Mouse (Mus musculus): ENCODE measurements around the gene Kif26b. TPM values are rescaled to one million over a fixed set of nuclear protein-coding genes. Genes with fewer than 3 reads are reported as not detected.

Kif26b gene
- polyA plus RNA-seq, 1 experiment from 2014 or later = 13.5 TPM

- H3K27me3 ChIP-seq (ENCODE audit: insufficient read depth, poor library complexity, severe bottlenecking) = no peaks in the 10 kb centered on the region
- H3K9me3 ChIP-seq = no peaks in the 10 kb centered on the region
- peaks cover 11% of the 10 kb centered on the region; the same call in 1 of the 2 replicates for H3K36me3 ChIP-seq
- DNase-seq (ENCODE audit: low spot score) = no peak
- H3K4me1 ChIP-seq = peaks cover 30% of the 10 kb centered on the region
- H3K27ac ChIP-seq = no peak overlapping the region
- WGBS = 74% methylated on average over 6 of the region's 6 CpGs
- no peak overlapping the region for H3K4me3 ChIP-seq
Measured at GRCm38 (mm10) chr1:178626961-178627381, 98.0 kb downstream of the Kif26b start.

DNA sequence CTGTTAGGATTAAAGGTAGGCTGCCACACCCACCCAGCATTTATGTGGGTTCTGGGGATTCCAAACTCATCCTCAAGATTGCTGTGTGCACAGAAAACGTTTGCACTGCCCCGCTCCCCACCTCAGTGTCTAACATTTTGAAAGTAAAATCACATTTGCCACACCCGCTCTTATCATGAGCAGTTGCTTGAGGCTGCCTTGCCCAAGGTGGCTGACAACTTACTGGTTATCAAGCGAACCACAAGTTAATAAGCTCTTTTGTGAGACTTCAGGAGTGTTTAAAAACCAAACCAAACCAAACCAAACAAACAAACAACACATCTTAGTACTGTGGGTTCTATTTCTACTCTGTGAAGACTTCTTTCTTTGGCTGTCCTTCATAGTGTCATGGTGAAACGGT is 101.1 kb downstream of the Kif26b start:
- WGBS = 74% methylated on average over 5 of the region's 5 CpGs
- Histone ChIP-seq H3K9me3 (no peaks in the 10 kb centered on the region), H3K27me3 (ENCODE audit: insufficient read depth, poor library complexity, severe bottlenecking) (no peaks in the 10 kb centered on the region), H3K4me1 (peaks cover 55% of the 10 kb centered on the region), H3K4me3 (no peak overlapping the region), H3K36me3 (peaks cover 11% of the 10 kb centered on the region; the same call in 1 of the 2 replicates), H3K27ac (no peak overlapping the region)
- no peak for DNase-seq (ENCODE audit: low spot score)

- Histone ChIP-seq H3K27me3 (ENCODE audit: insufficient read depth, poor library complexity, severe bottlenecking) (no peaks in the 10 kb centered on the region), H3K9me3 (no peaks in the 10 kb centered on the region), H3K4me3 (no peak overlapping the region), H3K27ac (peak overlapping the region; percentile 53), H3K36me3 (peaks cover 11% of the 10 kb centered on the region; the same call in 1 of the 2 replicates), H3K4me1 (peaks cover 55% of the 10 kb centered on the region)
- 27% methylated on average over 7 of the region's 7 CpGs for WGBS
- DNase-seq (ENCODE audit: low spot score) = no peak
Measured at GRCm38 (mm10) chr1:178631863-178632262, 102.9 kb downstream of the Kif26b start.

DNA sequence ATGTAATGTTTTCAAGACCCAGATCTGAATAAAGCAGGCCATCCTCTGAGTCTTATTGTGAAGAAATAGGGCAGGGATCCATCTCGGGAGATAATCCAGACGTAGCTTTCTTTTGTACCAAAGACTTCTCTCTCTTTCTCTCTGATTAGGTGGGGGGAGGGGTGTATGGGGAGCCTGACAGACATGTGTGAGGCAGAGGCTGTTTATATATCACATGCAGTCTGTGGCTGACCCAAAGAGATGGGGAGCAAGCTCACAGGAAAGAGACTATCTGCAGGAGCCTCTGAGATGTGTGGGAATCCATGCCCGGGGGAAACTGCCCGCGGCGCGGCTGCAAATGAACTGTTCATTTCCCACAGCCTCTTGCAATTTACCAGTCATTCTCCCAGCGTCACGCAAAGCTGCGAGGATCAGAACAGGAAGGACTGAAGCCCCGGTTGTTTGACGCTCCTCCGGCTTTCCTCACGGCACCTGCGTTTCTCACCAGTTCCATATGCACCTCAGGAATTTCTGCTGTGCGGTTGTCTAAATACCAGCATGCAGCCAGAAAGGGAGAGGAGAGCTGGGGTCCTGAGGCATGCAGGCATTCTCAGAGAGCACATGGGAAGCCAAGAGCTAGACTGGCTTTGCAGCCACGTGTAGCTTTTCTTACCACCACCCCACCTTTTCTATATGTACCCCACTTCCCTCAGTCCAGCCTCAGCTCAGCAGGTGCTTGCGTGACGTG is 105.6 kb downstream of the Kif26b start:
- Histone ChIP-seq H3K4me3 (no peak overlapping the region), H3K9me3 (no peaks in the 10 kb centered on the region), H3K4me1 (peaks cover 77% of the 10 kb centered on the region), H3K27ac (peak overlapping the region; percentile 43), H3K27me3 (ENCODE audit: insufficient read depth, poor library complexity, severe bottlenecking) (no peaks in the 10 kb centered on the region), H3K36me3 (0 out of 2 replicates have a peak, but pooled peaks cover 2% of the 10 kb centered on the region)
- 51% methylated on average over 19 of the region's 19 CpGs for WGBS
- DNase-seq (ENCODE audit: low spot score) = no peak

- peaks cover 77% of the 10 kb centered on the region for H3K4me1 ChIP-seq
- no peak overlapping the region for H3K4me3 ChIP-seq
- H3K27ac ChIP-seq = no peak overlapping the region
- no peaks in the 10 kb centered on the region for H3K27me3 ChIP-seq (ENCODE audit: insufficient read depth, poor library complexity, severe bottlenecking)
- WGBS = 81% methylated on average over 4 of the region's 4 CpGs
- no peak for DNase-seq (ENCODE audit: low spot score)
- no peaks in the 10 kb centered on the region for H3K36me3 ChIP-seq
- H3K9me3 ChIP-seq = no peaks in the 10 kb centered on the region
Measured at GRCm38 (mm10) chr1:178635470-178635869, 106.5 kb downstream of the Kif26b start.

DNA sequence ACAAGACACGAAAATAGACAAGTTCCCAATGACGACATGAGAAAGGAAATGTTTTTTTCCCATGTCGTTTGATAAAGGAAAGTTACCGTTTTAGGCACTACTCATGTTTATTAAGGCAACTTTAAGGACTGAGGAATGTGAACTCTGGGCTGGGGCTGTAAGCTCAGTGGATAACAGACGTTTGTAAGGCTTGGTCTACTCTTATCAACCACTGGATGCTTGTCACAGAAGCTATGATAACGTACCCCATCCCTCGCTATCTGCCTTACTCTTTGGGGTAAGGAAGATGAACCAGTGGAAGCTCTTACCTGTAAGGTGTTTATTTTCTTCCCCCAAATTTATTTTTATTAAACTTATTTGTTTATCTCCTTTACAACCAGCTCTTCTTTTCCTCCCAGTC is 108.4 kb downstream of the Kif26b start:
- WGBS = 47% methylated on average over 7 of the region's 7 CpGs
- no peaks in the 10 kb centered on the region for H3K27me3 ChIP-seq (ENCODE audit: insufficient read depth, poor library complexity, severe bottlenecking)
- no peak overlapping the region for H3K4me3 ChIP-seq
- H3K36me3 ChIP-seq = no peaks in the 10 kb centered on the region
- no peak overlapping the region for H3K27ac ChIP-seq
- DNase-seq (ENCODE audit: low spot score) = no peak
- H3K9me3 ChIP-seq = no peaks in the 10 kb centered on the region
- H3K4me1 ChIP-seq = peaks cover 78% of the 10 kb centered on the region

GRCm38 (mm10) chr1:178639951-178640350 is 111.0 kb downstream of the Kif26b start:
- no peak for DNase-seq (ENCODE audit: low spot score)
- no peaks in the 10 kb centered on the region for H3K36me3 ChIP-seq
- no peaks in the 10 kb centered on the region for H3K27me3 ChIP-seq (ENCODE audit: insufficient read depth, poor library complexity, severe bottlenecking)
- H3K4me1 ChIP-seq = peaks cover 79% of the 10 kb centered on the region
- H3K9me3 ChIP-seq = no peaks in the 10 kb centered on the region
- no peak overlapping the region for H3K4me3 ChIP-seq
- H3K27ac ChIP-seq = peak overlapping the region; percentile 70
- WGBS = 13% methylated on average over 6 of the region's 6 CpGs

GRCm38 (mm10) chr1:178640719-178641455 is 112.0 kb downstream of the Kif26b start:
- Histone ChIP-seq H3K4me1 (peaks cover 84% of the 10 kb centered on the region), H3K27ac (peak overlapping the region; percentile 70; the same call in 1 of the 2 replicates), H3K27me3 (ENCODE audit: insufficient read depth, poor library complexity, severe bottlenecking) (no peaks in the 10 kb centered on the region), H3K4me3 (no peak overlapping the region), H3K36me3 (no peaks in the 10 kb centered on the region), H3K9me3 (no peaks in the 10 kb centered on the region)
- WGBS = 46% methylated on average over 11 of the region's 11 CpGs
- no peak for DNase-seq (ENCODE audit: low spot score)

- Histone ChIP-seq H3K36me3 (no peaks in the 10 kb centered on the region), H3K27ac (peak overlapping the region; percentile 53; the same call in 1 of the 2 replicates)
Measured at GRCm38 (mm10) chr1:178641788-178642187, 112.9 kb downstream of the Kif26b start.

DNA sequence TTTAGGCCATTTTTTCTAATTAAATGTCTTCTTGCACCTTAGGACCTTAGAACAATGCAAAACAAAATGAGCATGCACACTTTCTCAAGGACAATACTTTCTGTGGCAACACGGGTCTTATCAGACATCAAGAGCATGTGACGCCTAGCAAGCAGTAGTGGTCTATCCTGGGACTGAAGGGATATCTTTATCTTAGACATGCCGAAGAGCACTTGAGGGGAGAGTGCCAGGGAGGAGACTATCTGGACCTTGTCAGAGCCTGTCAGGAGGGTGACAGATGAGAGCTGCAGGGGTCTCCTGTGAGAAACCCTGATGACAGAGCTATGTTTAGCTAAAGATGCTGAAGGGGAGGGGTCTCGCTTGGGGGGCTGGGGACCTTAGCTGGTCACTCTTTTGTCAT is 116.0 kb downstream of the Kif26b start:
- Histone ChIP-seq H3K27me3 (ENCODE audit: insufficient read depth, poor library complexity, severe bottlenecking) (no peaks in the 10 kb centered on the region), H3K27ac (peak overlapping the region; percentile 82), H3K36me3 (no peaks in the 10 kb centered on the region), H3K4me1 (peaks cover 83% of the 10 kb centered on the region), H3K4me3 (no peak overlapping the region), H3K9me3 (no peaks in the 10 kb centered on the region)
- peak; percentile 87 for DNase-seq (ENCODE audit: low spot score)
- 8% methylated on average over 4 of the region's 4 CpGs for WGBS

More at GRCm38 (mm10) chr1:178641788-178642187, 112.9 kb downstream of the Kif26b start:
- peaks cover 88% of the 10 kb centered on the region for H3K4me1 ChIP-seq
- DNase-seq (ENCODE audit: low spot score) = no peak
- H3K27me3 ChIP-seq (ENCODE audit: insufficient read depth, poor library complexity, severe bottlenecking) = no peaks in the 10 kb centered on the region
- no peak overlapping the region for H3K4me3 ChIP-seq
- no peaks in the 10 kb centered on the region for H3K9me3 ChIP-seq
- 71% methylated on average over 2 of the region's 2 CpGs for WGBS

- H3K9me3 ChIP-seq = no peaks in the 10 kb centered on the region
- H3K27ac ChIP-seq = peak overlapping the region; percentile 80
- H3K4me1 ChIP-seq = peaks cover 79% of the 10 kb centered on the region
- no peak overlapping the region for H3K4me3 ChIP-seq
- DNase-seq (ENCODE audit: low spot score) = no peak
- no peaks in the 10 kb centered on the region for H3K27me3 ChIP-seq (ENCODE audit: insufficient read depth, poor library complexity, severe bottlenecking)
- 55% methylated on average over 4 of the region's 4 CpGs for WGBS
- H3K36me3 ChIP-seq = no peaks in the 10 kb centered on the region
Measured at GRCm38 (mm10) chr1:178646589-178646988, 117.7 kb downstream of the Kif26b start.

GRCm38 (mm10) chr1:178655525-178655924 is 126.6 kb downstream of the Kif26b start:
- Histone ChIP-seq H3K27ac (no peak overlapping the region), H3K9me3 (no peaks in the 10 kb centered on the region), H3K4me3 (no peak overlapping the region), H3K27me3 (ENCODE audit: insufficient read depth, poor library complexity, severe bottlenecking) (no peaks in the 10 kb centered on the region), H3K36me3 (no peaks in the 10 kb centered on the region), H3K4me1 (peaks cover 41% of the 10 kb centered on the region)
- WGBS = 80% methylated on average over 4 of the region's 4 CpGs
- DNase-seq (ENCODE audit: low spot score) = no peak

- no peak for DNase-seq (ENCODE audit: low spot score)
- Histone ChIP-seq H3K27ac (peak overlapping the region; percentile 62), H3K4me3 (no peak overlapping the region), H3K9me3 (no peaks in the 10 kb centered on the region), H3K27me3 (ENCODE audit: insufficient read depth, poor library complexity, severe bottlenecking) (no peaks in the 10 kb centered on the region), H3K36me3 (no peaks in the 10 kb centered on the region), H3K4me1 (peaks cover 63% of the 10 kb centered on the region)
- 12% methylated on average over 3 of the region's 3 CpGs for WGBS
Measured at GRCm38 (mm10) chr1:178661035-178661434, 132.1 kb downstream of the Kif26b start.

All from heart, embryonic 10.5 days (tissue).